Mouse (Mus musculus) myocyte (in vitro differentiated cells): Measurements from ENCODE around the gene Slc1a3. TPM values are rescaled to one million over a fixed set of nuclear protein-coding genes. Genes with fewer than 3 reads are reported as not detected.
"Not testable (repeated sequence)": the region's sequence is repeated elsewhere in the genome, so short reads cannot be mapped to it uniquely, and the experiment has no call there.

Source experiments
- H3K27me3 ChIP-seq: one replicate; pipeline ENCODE4 v1.6.1; 2011; ENCODE audit not compliant: control insufficient read depth, insufficient read depth, insufficient read length
- H3K36me3 ChIP-seq: one replicate; pipeline ENCODE4 v1.6.1; 2011; ENCODE audit not compliant: control insufficient read depth, insufficient read depth
- H3K4me2 ChIP-seq: one replicate; pipeline ENCODE4 v1.6.1; 2011; ENCODE audit warnings: low read depth, control low read depth
- H3K4me3 ChIP-seq: one replicate; pipeline ENCODE4 v1.5.1; 2011; ENCODE audit warnings: mild to moderate bottlenecking, control low read depth, moderate library complexity
- H3K79me2 ChIP-seq: one replicate; pipeline ENCODE4 v1.6.1; 2011; ENCODE audit not compliant: control insufficient read depth, insufficient read depth
- H3ac ChIP-seq: one replicate; pipeline ENCODE4 v1.6.1; 2011; ENCODE audit not compliant: control insufficient read depth, insufficient read length
- CEBPB ChIP-seq: IDR thresholded peaks from 2 replicates; pipeline ENCODE4 v1.6.1; 2011; ENCODE audit warnings: mild to moderate bottlenecking, moderate library complexity; ENCODE audit not compliant: poor library complexity, insufficient read depth, severe bottlenecking
- E2F4 ChIP-seq: IDR thresholded peaks from one replicate; pipeline ENCODE4 v1.6.1; 2011; ENCODE audit warnings: mild to moderate bottlenecking, control low read depth, moderate library complexity; ENCODE audit not compliant: insufficient read depth
- MAX ChIP-seq: IDR thresholded peaks from one replicate; pipeline ENCODE4 v1.6.1; 2011; ENCODE audit warnings: low read depth, mild to moderate bottlenecking, control low read depth
- MYOD1 ChIP-seq, 3 experiments: IDR thresholded peaks; one replicate each; pipeline ENCODE4 v1.6.1; 2011; ENCODE audit warnings: control low read depth in 2 of 3, low read depth in 2 of 3, mild to moderate bottlenecking in 2 of 3, moderate library complexity in 1 of 3; ENCODE audit not compliant: insufficient read length in 2 of 3, control insufficient read depth in 1 of 3
- MYOG ChIP-seq, 3 experiments: IDR thresholded peaks; one replicate each; pipeline ENCODE4 v1.6.1; 2011; ENCODE audit warnings: control low read depth in 2 of 3, low read depth in 2 of 3, mild to moderate bottlenecking in 2 of 3; ENCODE audit not compliant: insufficient read length in 2 of 3, control insufficient read depth in 1 of 3, insufficient read depth in 1 of 3
- POLR2A ChIP-seq: IDR thresholded peaks from one replicate; pipeline ENCODE4 v1.6.1; 2011; ENCODE audit warnings: low read depth, mild to moderate bottlenecking, control low read depth, moderate library complexity; ENCODE audit not compliant: insufficient read length
- POLR2AphosphoS2 ChIP-seq: IDR thresholded peaks from one replicate; pipeline ENCODE4 v1.6.1; 2011; ENCODE audit warnings: low read depth, control low read depth; ENCODE audit not compliant: insufficient read length
- REST ChIP-seq: IDR thresholded peaks from one replicate; pipeline ENCODE4 v1.6.1; 2011; ENCODE audit warnings: mild to moderate bottlenecking, control low read depth, moderate library complexity; ENCODE audit not compliant: insufficient read depth, insufficient read length
- SRF ChIP-seq: IDR thresholded peaks from one replicate; pipeline ENCODE4 v1.6.1; 2011; ENCODE audit warnings: low read depth; ENCODE audit not compliant: control insufficient read depth, insufficient read length
- TCF12 ChIP-seq: IDR thresholded peaks from one replicate; pipeline ENCODE4 v1.6.1; 2011; ENCODE audit warnings: mild to moderate bottlenecking, control low read depth; ENCODE audit not compliant: poor library complexity, insufficient read depth, severe bottlenecking
- TCF3 ChIP-seq: IDR thresholded peaks from one replicate; pipeline ENCODE4 v1.6.1; 2011; ENCODE audit warnings: low read depth, control low read depth; ENCODE audit not compliant: insufficient read length
- USF1 ChIP-seq: IDR thresholded peaks from one replicate; pipeline ENCODE4 v1.6.1; 2011; ENCODE audit warnings: low read depth, mild to moderate bottlenecking, control low read depth, moderate library complexity
- polyA plus RNA-seq: library from polyadenylated mRNA; unstranded; fragments of >200 nt; fragmentation: generic; extraction: Trizol; gene quantifications from one replicate; pipeline ENCODE4 v1.2.1, GENCODE M21; 2012; ENCODE audit warnings: missing spikeins

Gene Slc1a3
- polyA plus RNA-seq, 1 experiment = 0.47 TPM

DNA sequence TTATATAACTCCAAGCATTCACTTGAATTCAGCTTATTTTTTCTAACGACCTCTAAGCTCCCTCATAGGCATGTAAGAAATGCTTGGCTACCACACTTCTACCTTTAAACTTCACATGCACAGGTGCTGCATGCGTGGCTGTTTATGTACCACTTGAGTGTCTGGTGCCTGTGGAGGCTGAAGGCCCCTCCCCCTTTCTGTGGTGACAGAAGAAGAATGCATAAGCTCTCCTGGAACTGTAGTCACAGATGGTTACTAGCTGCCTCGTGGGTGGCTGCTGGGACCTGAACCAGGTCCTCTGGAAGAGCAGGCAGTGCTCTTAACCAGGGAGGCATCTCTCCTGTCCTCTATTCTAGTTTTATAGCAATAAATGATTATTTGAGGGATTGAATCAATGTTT lies 13.1 kb downstream of the Slc1a3 start:
- no peak overlapping the region for H3K4me3 ChIP-seq
- H3K79me2 ChIP-seq = no peaks in the 10 kb centered on the region
- H3ac ChIP-seq = no peak overlapping the region
- TF ChIP-seq SRF (no peak), TCF3 (no peak), POLR2AphosphoS2 (no peak), E2F4 (no peak), REST (no peak), USF1 (no peak), POLR2A (no peak), TCF12 (no peak), MYOG (IDR thresholded peaks at IDR 0.05; ENCODE audit: control insufficient read depth in 1 of 3, insufficient read depth in 1 of 3, insufficient read length in 2 of 3, low read depth in 2 of 3) (no peak), MYOD1 (IDR thresholded peaks at IDR 0.05; ENCODE audit: control insufficient read depth in 1 of 3, insufficient read length in 2 of 3, low read depth in 2 of 3) (no peak), CEBPB (no peak), MAX (no peak)
- H3K27me3 ChIP-seq = no peaks in the 10 kb centered on the region
- no peaks in the 10 kb centered on the region for H3K36me3 ChIP-seq
- H3K4me2 ChIP-seq = no peak overlapping the region

DNA sequence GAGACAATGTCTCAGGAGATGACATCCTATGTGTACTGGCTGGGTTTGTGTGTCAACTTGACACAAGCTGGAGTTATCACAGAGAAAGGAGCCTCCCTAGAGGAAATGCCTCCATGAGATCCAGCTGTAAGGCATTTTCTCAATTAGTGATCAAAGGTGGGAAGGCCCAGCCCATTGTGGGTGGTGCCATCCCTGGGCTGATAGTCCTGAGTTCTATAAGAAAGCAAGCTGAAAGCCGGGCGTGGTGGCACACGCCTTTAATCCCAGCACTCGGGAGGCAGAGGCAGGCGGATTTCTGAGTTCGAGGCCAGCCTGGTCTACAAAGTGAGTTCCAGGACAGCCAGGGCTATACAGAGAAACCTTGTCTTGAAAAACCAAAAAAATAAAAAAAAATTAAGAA lies 20.4 kb downstream of the Slc1a3 start:
- not testable (repeated sequence) for H3ac ChIP-seq, H3K27me3 ChIP-seq, H3K4me2 ChIP-seq, H3K4me3 ChIP-seq, H3K79me2 ChIP-seq, H3K36me3 ChIP-seq

DNA sequence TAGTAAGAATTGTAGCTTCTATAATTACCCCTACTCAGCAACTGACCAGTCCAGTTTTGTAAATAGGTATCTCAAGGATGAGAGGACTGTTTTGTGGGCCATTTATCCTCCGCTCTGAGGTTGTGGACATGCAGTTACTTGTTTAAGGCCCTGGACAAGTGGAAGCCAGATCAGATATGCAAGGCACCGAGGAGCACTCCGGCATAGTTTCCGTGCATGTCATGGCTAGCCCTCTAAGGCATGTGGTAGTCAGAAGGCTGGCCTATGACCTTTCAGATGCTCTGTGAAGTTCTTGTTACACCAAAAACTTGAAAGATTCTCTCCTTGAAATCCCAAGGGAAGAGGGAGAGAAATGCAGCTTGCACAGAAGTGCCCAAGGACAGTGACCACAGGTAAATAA lies 23.7 kb downstream of the Slc1a3 start:
- no peaks in the 10 kb centered on the region for H3K27me3 ChIP-seq
- no peak overlapping the region for H3K4me3 ChIP-seq
- no peaks in the 10 kb centered on the region for H3K79me2 ChIP-seq
- no peak overlapping the region for H3ac ChIP-seq
- no peak overlapping the region for H3K4me2 ChIP-seq
- no peaks in the 10 kb centered on the region for H3K36me3 ChIP-seq
- TF ChIP-seq USF1 = no peak
- TF ChIP-seq E2F4 = no peak
- no peak for TF ChIP-seq SRF
- no peak for TF ChIP-seq TCF3
- TF ChIP-seq POLR2A = no peak
- TF ChIP-seq MYOG (IDR thresholded peaks at IDR 0.05; ENCODE audit: control insufficient read depth in 1 of 3, insufficient read depth in 1 of 3, insufficient read length in 2 of 3, low read depth in 2 of 3) = no peak
- no peak for TF ChIP-seq POLR2AphosphoS2
- no peak for TF ChIP-seq REST
- TF ChIP-seq MYOD1 (IDR thresholded peaks at IDR 0.05; ENCODE audit: control insufficient read depth in 1 of 3, insufficient read length in 2 of 3, low read depth in 2 of 3) = no peak
- no peak for TF ChIP-seq TCF12
- TF ChIP-seq MAX = no peak
- no peak for TF ChIP-seq CEBPB

DNA sequence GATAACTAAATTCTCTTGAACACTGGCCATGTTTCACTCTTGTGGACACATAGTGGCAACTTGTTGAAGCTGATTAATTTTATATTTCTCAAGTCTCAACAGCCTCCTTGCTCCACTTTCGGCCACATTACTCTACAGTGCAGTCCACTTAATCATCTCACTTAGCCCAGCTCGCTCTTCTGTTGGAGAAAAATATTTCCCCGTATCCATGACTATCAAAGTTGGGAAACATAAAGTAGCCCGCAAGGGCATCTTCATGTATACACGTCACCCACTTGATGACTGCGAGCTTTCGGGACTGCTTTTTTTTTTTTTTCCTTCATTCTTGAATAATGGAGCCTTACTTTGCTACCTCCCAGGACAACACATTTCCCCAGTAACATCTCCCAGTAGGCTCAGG lies 25.1 kb downstream of the Slc1a3 start:
- no peaks in the 10 kb centered on the region for H3K27me3 ChIP-seq
- TF ChIP-seq SRF = no peak
- no peak for TF ChIP-seq TCF3
- TF ChIP-seq REST = no peak
- no peak for TF ChIP-seq TCF12
- TF ChIP-seq USF1 = no peak
- TF ChIP-seq MYOD1 (IDR thresholded peaks at IDR 0.05; ENCODE audit: control insufficient read depth in 1 of 3, insufficient read length in 2 of 3, low read depth in 2 of 3) = no peak
- H3ac ChIP-seq = no peak overlapping the region
- H3K4me2 ChIP-seq = no peak overlapping the region
- no peaks in the 10 kb centered on the region for H3K36me3 ChIP-seq
- no peak overlapping the region for H3K4me3 ChIP-seq
- H3K79me2 ChIP-seq = no peaks in the 10 kb centered on the region

DNA sequence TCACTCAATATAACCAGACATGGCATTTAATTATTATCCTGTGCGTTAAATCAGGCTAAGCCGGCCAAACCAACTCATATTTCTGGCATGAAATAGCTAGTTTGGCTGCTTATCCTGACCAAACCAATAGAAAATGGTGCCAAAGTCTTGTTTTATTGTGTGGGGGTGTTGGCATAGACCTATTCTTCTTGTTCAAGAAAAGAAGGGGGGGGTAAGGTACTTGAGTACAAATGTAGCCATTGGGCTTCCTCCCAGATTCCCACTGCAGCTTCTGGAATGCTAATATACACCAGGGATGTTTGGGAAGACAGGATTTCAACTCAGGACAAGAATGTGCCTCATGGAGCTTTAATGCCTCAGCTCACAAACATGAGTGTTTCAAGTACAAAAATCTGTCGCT lies 26.3 kb downstream of the Slc1a3 start:
- TF ChIP-seq POLR2A (no peak), SRF (no peak), MYOD1 (IDR thresholded peaks at IDR 0.05; ENCODE audit: control insufficient read depth in 1 of 3, insufficient read length in 2 of 3, low read depth in 2 of 3) (no peak), MAX (no peak)

DNA sequence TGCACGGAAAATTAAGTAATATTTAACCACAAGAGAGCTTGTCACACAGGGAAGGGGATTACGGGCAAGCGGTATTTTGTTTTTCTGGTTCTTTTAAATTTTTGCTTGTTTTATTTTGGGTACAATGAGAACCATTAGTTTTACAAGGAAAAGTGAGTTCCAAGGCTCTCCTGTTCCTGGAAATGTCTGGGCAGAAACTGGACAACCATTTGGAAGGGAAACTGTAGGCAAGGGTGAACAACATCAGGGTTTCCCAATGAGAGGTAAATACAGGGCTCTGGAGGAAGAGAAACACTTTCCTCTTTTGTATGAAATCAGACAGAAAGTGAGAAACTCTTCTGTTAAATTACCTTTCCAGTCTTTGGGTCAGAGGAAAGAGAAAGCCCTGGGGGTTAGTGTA lies 27.7 kb downstream of the Slc1a3 start:
- no peak overlapping the region for H3ac ChIP-seq
- H3K36me3 ChIP-seq = no peaks in the 10 kb centered on the region
- H3K4me2 ChIP-seq = no peak overlapping the region
- no peaks in the 10 kb centered on the region for H3K27me3 ChIP-seq
- no peaks in the 10 kb centered on the region for H3K79me2 ChIP-seq
- H3K4me3 ChIP-seq = no peak overlapping the region
- TF ChIP-seq SRF (no peak), MAX (no peak), POLR2AphosphoS2 (no peak), TCF3 (no peak), POLR2A (no peak), REST (no peak), CEBPB (no peak), E2F4 (no peak), MYOG (IDR thresholded peaks at IDR 0.05; ENCODE audit: control insufficient read depth in 1 of 3, insufficient read depth in 1 of 3, insufficient read length in 2 of 3, low read depth in 2 of 3) (no peak), USF1 (no peak), TCF12 (no peak), MYOD1 (IDR thresholded peaks at IDR 0.05; ENCODE audit: control insufficient read depth in 1 of 3, insufficient read length in 2 of 3, low read depth in 2 of 3) (no peak)

More for the DNA sequence above, 26.3 kb downstream of the Slc1a3 start:
- Histone ChIP-seq H3K79me2 (no peaks in the 10 kb centered on the region), H3K4me3 (no peak overlapping the region), H3K27me3 (no peaks in the 10 kb centered on the region), H3K36me3 (no peaks in the 10 kb centered on the region), H3K4me2 (no peak overlapping the region), H3ac (no peak overlapping the region)
